Mouse (Mus musculus): ENCODE results near the gene Ptprj. TPM values are rescaled to one million over a fixed set of nuclear protein-coding genes. Genes with fewer than 3 reads are reported as not detected.
"Not testable (repeated sequence)": the region's sequence is repeated elsewhere in the genome, so short reads cannot be mapped to it uniquely, and the experiment has no call there.

Ptprj gene
- polyA plus RNA-seq, 1 experiment from 2014 or later: 1.1 TPM

GRCm38 (mm10) chr2:90574536-90574935 lies 5.9 kb downstream of the Ptprj start:
- H3K4me2 ChIP-seq (ENCODE audit: low read depth, low read length): peak overlapping the region; percentile 60
- H3K36me3 ChIP-seq (ENCODE audit: control insufficient read depth, insufficient read depth): no peaks in the 10 kb centered on the region
- H3K27me3 ChIP-seq (ENCODE audit: control insufficient read depth, insufficient read depth, low read length): no peaks in the 10 kb centered on the region
- no peaks in the 10 kb centered on the region for H3K9me3 ChIP-seq (replicated peaks; ENCODE audit: control insufficient read depth, low read length)
- ATAC-seq (replicated peaks; ENCODE audit: extremely low read depth, insufficient read depth, low FRiP score): no peak
- H3K4me1 ChIP-seq (ENCODE audit: control insufficient read depth, insufficient read depth, low read length): peaks cover 17% of the 10 kb centered on the region
- H3K4me3 ChIP-seq (ENCODE audit: low read length): peak overlapping the region; percentile 34
- peak overlapping the region; percentile 60; the same call in 1 of the 2 replicates for H3K9ac ChIP-seq (ENCODE audit: low read length)
- WGBS: 51% methylated on average over 8 of the region's 8 CpGs
- no peak overlapping the region for H3K27ac ChIP-seq (ENCODE audit: low read length)

- WGBS: 49% methylated on average over 17 of the region's 17 CpGs
- H3K4me3 ChIP-seq (ENCODE audit: low read length): peak overlapping the region; percentile 34
- no peak for ATAC-seq (replicated peaks; ENCODE audit: extremely low read depth, insufficient read depth, low FRiP score)
Measured at GRCm38 (mm10) chr2:90573640-90574526, 6.6 kb downstream of the Ptprj start.

GRCm38 (mm10) chr2:90572126-90572525 lies 8.3 kb downstream of the Ptprj start:
- no peaks in the 10 kb centered on the region for H3K36me3 ChIP-seq (ENCODE audit: control insufficient read depth, insufficient read depth)
- no peaks in the 10 kb centered on the region for H3K27me3 ChIP-seq (ENCODE audit: control insufficient read depth, insufficient read depth, low read length)
- no peak for ATAC-seq (replicated peaks; ENCODE audit: extremely low read depth, insufficient read depth, low FRiP score)
- no peak overlapping the region for H3K4me2 ChIP-seq (ENCODE audit: low read depth, low read length)
- H3K4me1 ChIP-seq (ENCODE audit: control insufficient read depth, insufficient read depth, low read length): peaks cover 15% of the 10 kb centered on the region
- H3K27ac ChIP-seq (ENCODE audit: low read length): no peak overlapping the region
- H3K9me3 ChIP-seq (replicated peaks; ENCODE audit: control insufficient read depth, low read length): no peaks in the 10 kb centered on the region
- H3K9ac ChIP-seq (ENCODE audit: low read length): no peak overlapping the region
- H3K4me3 ChIP-seq (ENCODE audit: low read length): no peak overlapping the region
- 56% methylated on average over 5 of the region's 5 CpGs for WGBS

More at GRCm38 (mm10) chr2:90573640-90574526, 6.6 kb downstream of the Ptprj start:
- Histone ChIP-seq H3K4me2 (ENCODE audit: low read depth, low read length) (peak overlapping the region; percentile 60), H3K4me1 (ENCODE audit: control insufficient read depth, insufficient read depth, low read length) (peaks cover 14% of the 10 kb centered on the region), H3K27me3 (ENCODE audit: control insufficient read depth, insufficient read depth, low read length) (no peaks in the 10 kb centered on the region), H3K9me3 (replicated peaks; ENCODE audit: control insufficient read depth, low read length) (no peaks in the 10 kb centered on the region), H3K36me3 (ENCODE audit: control insufficient read depth, insufficient read depth) (no peaks in the 10 kb centered on the region), H3K27ac (ENCODE audit: low read length) (no peak overlapping the region), H3K9ac (ENCODE audit: low read length) (peak overlapping the region; percentile 60)

GRCm38 (mm10) chr2:90571399-90571798 lies 9.0 kb downstream of the Ptprj start:
- not testable (repeated sequence) for H3K27me3 ChIP-seq (ENCODE audit: control insufficient read depth, insufficient read depth, low read length); H3K9me3 ChIP-seq (replicated peaks; ENCODE audit: control insufficient read depth, low read length); H3K4me3 ChIP-seq (ENCODE audit: low read length); H3K27ac ChIP-seq (ENCODE audit: low read length); H3K4me2 ChIP-seq (ENCODE audit: low read depth, low read length); H3K36me3 ChIP-seq (ENCODE audit: control insufficient read depth, insufficient read depth); H3K9ac ChIP-seq (ENCODE audit: low read length); ATAC-seq (replicated peaks; ENCODE audit: extremely low read depth, insufficient read depth, low FRiP score)
- H3K4me1 ChIP-seq (ENCODE audit: control insufficient read depth, insufficient read depth, low read length): peaks cover 22% of the 10 kb centered on the region
- WGBS: 88% methylated on average over 6 of the region's 6 CpGs

- H3K9ac ChIP-seq (ENCODE audit: low read length): no peak overlapping the region
- no peak for ATAC-seq (replicated peaks; ENCODE audit: extremely low read depth, insufficient read depth, low FRiP score)
- no peak overlapping the region for H3K27ac ChIP-seq (ENCODE audit: low read length)
- no peaks in the 10 kb centered on the region for H3K27me3 ChIP-seq (ENCODE audit: control insufficient read depth, insufficient read depth, low read length)
- WGBS: 95% methylated on average over 2 of the region's 2 CpGs
- no peak overlapping the region for H3K4me2 ChIP-seq (ENCODE audit: low read depth, low read length)
- H3K4me1 ChIP-seq (ENCODE audit: control insufficient read depth, insufficient read depth, low read length): peaks cover 26% of the 10 kb centered on the region
- no peaks in the 10 kb centered on the region for H3K9me3 ChIP-seq (replicated peaks; ENCODE audit: control insufficient read depth, low read length)
- H3K36me3 ChIP-seq (ENCODE audit: control insufficient read depth, insufficient read depth): no peaks in the 10 kb centered on the region
- H3K4me3 ChIP-seq (ENCODE audit: low read length): no peak overlapping the region
Measured at GRCm38 (mm10) chr2:90570871-90571270, 9.6 kb downstream of the Ptprj start.

- peak overlapping the region; percentile 30; the same call in 1 of the 2 replicates for H3K4me2 ChIP-seq (ENCODE audit: low read depth, low read length)
- no peak overlapping the region for H3K4me3 ChIP-seq (ENCODE audit: low read length)
- no peaks in the 10 kb centered on the region for H3K36me3 ChIP-seq (ENCODE audit: control insufficient read depth, insufficient read depth)
- WGBS: 57% methylated on average over 10 of the region's 10 CpGs
- H3K27me3 ChIP-seq (ENCODE audit: control insufficient read depth, insufficient read depth, low read length): no peaks in the 10 kb centered on the region
- no peaks in the 10 kb centered on the region for H3K9me3 ChIP-seq (replicated peaks; ENCODE audit: control insufficient read depth, low read length)
- H3K27ac ChIP-seq (ENCODE audit: low read length): no peak overlapping the region; the same call in 1 of the 2 replicates
- H3K9ac ChIP-seq (ENCODE audit: low read length): no peak overlapping the region
- peaks cover 33% of the 10 kb centered on the region for H3K4me1 ChIP-seq (ENCODE audit: control insufficient read depth, insufficient read depth, low read length)
- ATAC-seq (replicated peaks; ENCODE audit: extremely low read depth, insufficient read depth, low FRiP score): peak; percentile 37; the same call in 1 of the 2 replicates
Measured at GRCm38 (mm10) chr2:90570216-90570615, 10.2 kb downstream of the Ptprj start.

- Histone ChIP-seq H3K27me3 (ENCODE audit: control insufficient read depth, insufficient read depth, low read length) (no peaks in the 10 kb centered on the region), H3K4me2 (ENCODE audit: low read depth, low read length) (no peak overlapping the region), H3K36me3 (ENCODE audit: control insufficient read depth, insufficient read depth) (no peaks in the 10 kb centered on the region), H3K9me3 (replicated peaks; ENCODE audit: control insufficient read depth, low read length) (no peaks in the 10 kb centered on the region), H3K27ac (ENCODE audit: low read length) (no peak overlapping the region), H3K9ac (ENCODE audit: low read length) (no peak overlapping the region), H3K4me1 (ENCODE audit: control insufficient read depth, insufficient read depth, low read length) (peaks cover 29% of the 10 kb centered on the region), H3K4me3 (ENCODE audit: low read length) (no peak overlapping the region)
- WGBS: 79% methylated on average over 7 of the region's 7 CpGs
- ATAC-seq (replicated peaks; ENCODE audit: extremely low read depth, insufficient read depth, low FRiP score): no peak
Measured at GRCm38 (mm10) chr2:90568961-90569481, 11.4 kb downstream of the Ptprj start.

- 91% methylated on average over 7 of the region's 7 CpGs for WGBS
- Histone ChIP-seq H3K9me3 (replicated peaks; ENCODE audit: control insufficient read depth, low read length) (no peaks in the 10 kb centered on the region), H3K4me1 (ENCODE audit: control insufficient read depth, insufficient read depth, low read length) (peaks cover 26% of the 10 kb centered on the region), H3K4me2 (ENCODE audit: low read depth, low read length) (no peak overlapping the region), H3K9ac (ENCODE audit: low read length) (no peak overlapping the region), H3K36me3 (ENCODE audit: control insufficient read depth, insufficient read depth) (no peaks in the 10 kb centered on the region), H3K27ac (ENCODE audit: low read length) (no peak overlapping the region), H3K27me3 (ENCODE audit: control insufficient read depth, insufficient read depth, low read length) (no peaks in the 10 kb centered on the region), H3K4me3 (ENCODE audit: low read length) (no peak overlapping the region)
- no peak for ATAC-seq (replicated peaks; ENCODE audit: extremely low read depth, insufficient read depth, low FRiP score)
Measured at GRCm38 (mm10) chr2:90568091-90568490, 12.4 kb downstream of the Ptprj start.

Data from heart, embryonic 16.5 days (tissue).